Mouse (Mus musculus) olfactory bulb, adult 2 months (tissue): Measurements from ENCODE around the gene Iqsec1.

Experiments used
- CTCF ChIP-seq: fragments of 200-500 bp; IDR thresholded peaks from 2 replicates; pipeline ENCODE4 v1.5.1; 2012; ENCODE audit warnings: low read depth, mild to moderate bottlenecking, low read length, moderate library complexity; ENCODE audit not compliant: insufficient read depth
- POLR2A ChIP-seq: fragments of 200-500 bp; IDR thresholded peaks from 2 replicates; pipeline ENCODE4 v1.6.1; 2012; ENCODE audit warnings: mild to moderate bottlenecking, low read depth, low read length, moderate library complexity; ENCODE audit not compliant: insufficient read depth

- TF ChIP-seq POLR2A (no peak), CTCF (no peak)
These were observed 168.6 kb downstream of the Iqsec1 start for GRCm38 (mm10) chr6:90819880-90820279.
